Mouse (Mus musculus) ES-CJ7 (cell line): ENCODE data around the gene Prss16.

Experiments used
- DNase-seq: peaks from one replicate; pipeline ENCODE4 v3.0.0; 2011; ENCODE audit warnings: low read depth, low spot score

The Prss16 gene

DNA sequence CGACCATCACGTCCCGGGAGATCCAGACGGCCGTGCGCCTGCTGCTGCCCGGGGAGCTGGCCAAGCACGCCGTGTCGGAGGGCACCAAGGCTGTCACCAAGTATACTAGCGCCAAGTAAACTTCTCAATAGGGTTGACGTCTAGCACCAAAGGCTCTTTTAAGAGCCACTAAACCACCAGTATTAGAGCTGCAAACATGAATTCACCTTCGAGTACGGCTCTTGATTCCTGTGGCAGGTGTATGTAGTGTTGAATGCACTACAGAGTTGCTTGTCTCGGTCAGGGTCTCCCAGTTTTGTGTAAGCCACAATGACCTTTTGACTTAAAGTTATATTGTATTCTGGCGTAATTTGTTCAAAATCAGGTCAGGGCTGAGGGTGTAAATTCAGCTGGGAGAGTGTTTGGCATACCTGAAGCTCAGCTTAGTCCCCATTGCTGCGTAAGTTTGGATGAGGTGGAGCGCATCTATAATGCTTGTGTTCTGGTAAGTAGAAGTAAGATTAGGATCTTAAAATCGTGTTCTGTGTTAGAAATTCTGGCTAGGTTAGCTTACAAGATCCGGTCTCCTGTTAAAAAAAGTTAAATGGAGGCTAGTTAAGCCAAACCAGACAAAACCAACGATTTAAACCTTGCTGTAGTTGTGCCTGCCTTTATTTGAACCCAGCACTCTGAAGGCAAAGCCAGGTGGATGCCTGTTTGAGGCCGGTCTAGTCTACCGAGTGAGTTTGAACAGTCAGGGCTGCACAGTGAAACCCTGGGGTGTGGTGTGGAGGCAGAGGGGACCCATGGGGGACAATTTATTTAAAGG lies 26.8 kb upstream of the Prss16 start:
- peak; percentile 82 for DNase-seq

DNA sequence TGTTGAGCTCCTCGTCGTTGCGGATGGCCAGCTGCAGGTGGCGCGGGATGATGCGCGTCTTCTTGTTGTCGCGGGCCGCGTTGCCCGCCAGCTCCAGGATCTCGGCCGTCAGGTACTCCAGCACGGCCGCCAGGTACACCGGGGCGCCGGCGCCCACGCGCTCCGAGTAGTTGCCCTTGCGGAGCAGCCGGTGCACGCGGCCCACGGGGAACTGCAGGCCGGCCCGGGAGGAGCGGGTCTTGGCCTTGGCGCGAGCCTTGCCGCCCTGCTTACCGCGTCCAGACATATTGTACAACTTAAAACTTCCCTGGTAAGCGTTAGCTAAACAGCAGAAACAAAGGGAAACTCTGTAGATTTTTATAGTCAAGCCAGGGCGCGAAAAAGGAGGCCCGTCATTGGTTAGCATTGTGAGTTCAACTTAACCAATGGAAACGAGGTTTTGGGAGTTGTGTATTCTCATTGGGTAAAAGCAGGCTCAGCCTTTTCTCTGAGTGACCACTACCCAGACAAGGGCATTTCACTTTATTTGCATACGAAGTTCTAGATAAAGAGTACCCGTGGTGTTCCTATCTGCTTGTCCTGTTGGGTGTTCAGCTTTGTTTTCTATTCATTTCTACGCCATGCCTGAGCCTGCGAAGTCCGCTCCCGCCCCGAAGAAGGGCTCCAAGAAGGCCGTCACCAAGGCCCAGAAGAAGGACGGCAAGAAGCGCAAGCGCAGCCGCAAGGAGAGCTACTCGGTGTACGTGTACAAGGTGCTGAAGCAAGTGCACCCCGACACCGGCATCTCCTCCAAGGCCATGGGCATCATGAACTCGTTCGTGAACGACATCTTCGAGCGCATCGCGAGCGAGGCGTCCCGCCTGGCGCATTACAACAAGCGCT lies 26.0 kb upstream of the Prss16 start, which contains the start of the genes Hist1h2ah and Hist1h2bk:
Gene Hist1h2ah (minus strand): TSS at position 302 of the 882 bp plus-strand sequence.
Gene Hist1h2bk (plus strand): TSS at position 604 of the 882 bp plus-strand sequence.
- DNase-seq: peak; percentile 99

- DNase-seq: peak; percentile 65
These were observed 25.1 kb upstream of the Prss16 start for GRCm38 (mm10) chr13:22034443-22035266.

DNA sequence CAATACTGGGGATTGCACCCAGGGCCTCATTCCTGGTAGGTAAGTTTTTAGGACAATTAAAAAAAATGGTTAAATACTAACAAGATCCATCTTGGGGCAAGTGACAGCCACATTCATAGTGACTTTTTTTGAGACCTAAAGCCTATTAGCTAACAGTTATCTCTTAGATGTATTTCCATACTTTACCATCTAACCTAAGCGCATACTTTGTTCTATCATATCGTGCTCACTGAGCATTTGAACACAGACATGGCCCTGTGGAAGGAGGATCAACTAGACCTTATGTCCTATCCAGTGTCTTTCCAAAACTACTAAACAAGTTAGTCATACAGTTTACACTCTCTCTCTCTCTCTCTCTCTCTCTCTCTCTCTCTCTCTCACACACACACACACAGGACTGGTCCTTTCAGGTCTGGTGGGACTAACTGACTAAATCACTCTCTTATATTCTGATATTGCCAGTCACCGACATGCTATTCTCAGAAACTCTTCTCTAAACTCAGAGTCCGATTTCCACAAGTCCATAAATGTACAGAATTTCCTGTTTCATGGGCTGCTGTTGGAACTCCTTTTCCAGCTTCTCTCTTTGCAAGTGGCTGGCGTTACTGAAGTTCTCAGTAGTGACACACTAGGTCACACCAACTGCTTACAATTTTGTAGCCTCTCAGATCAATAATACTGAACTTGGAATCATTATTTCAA lies 24.4 kb upstream of the Prss16 start:
- peak; percentile 27 for DNase-seq

GRCm38 (mm10) chr13:22030493-22030892 lies 21.0 kb upstream of the Prss16 start:
- no peak for DNase-seq

- DNase-seq: peak; percentile 86
These were observed 20.4 kb upstream of the Prss16 start for GRCm38 (mm10) chr13:22029928-22030327.

DNA sequence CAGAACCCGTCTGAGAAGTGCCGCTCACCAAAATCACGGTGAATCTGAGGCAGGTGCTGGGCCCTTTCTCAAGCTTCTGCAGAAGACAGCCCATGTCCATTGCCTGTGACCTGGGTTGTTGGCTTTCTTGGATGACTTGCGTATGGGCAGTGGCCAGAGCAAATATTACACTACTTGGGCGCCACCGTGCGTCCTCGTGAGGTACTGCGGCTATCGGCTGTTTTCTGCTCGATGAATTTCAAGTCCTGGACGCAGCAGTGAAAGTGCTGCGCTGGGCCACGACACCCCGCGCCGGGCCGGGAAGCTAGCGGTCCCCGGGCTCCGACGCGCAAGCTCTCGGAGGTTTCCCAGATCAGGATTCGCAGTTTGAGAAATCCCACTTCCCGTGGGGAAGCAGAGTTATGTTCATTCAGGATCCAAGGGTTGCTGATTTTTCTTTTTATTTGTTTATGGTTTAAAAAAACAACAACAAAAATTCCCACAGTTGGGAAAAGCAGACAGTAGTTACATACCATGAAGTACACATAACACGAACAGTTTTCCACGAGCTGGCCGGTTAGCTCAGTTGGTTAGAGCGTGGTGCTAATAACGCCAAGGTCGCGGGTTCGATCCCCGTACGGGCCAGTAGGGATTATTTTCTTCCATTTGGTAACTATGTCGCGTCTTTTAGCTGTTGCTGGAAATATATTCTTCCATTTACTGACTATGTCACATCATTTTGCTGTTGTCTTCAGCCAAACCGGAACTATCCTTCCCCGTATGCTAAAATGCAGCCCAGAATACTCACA lies 19.3 kb upstream of the Prss16 start:
- DNase-seq: peak; percentile 95

DNA sequence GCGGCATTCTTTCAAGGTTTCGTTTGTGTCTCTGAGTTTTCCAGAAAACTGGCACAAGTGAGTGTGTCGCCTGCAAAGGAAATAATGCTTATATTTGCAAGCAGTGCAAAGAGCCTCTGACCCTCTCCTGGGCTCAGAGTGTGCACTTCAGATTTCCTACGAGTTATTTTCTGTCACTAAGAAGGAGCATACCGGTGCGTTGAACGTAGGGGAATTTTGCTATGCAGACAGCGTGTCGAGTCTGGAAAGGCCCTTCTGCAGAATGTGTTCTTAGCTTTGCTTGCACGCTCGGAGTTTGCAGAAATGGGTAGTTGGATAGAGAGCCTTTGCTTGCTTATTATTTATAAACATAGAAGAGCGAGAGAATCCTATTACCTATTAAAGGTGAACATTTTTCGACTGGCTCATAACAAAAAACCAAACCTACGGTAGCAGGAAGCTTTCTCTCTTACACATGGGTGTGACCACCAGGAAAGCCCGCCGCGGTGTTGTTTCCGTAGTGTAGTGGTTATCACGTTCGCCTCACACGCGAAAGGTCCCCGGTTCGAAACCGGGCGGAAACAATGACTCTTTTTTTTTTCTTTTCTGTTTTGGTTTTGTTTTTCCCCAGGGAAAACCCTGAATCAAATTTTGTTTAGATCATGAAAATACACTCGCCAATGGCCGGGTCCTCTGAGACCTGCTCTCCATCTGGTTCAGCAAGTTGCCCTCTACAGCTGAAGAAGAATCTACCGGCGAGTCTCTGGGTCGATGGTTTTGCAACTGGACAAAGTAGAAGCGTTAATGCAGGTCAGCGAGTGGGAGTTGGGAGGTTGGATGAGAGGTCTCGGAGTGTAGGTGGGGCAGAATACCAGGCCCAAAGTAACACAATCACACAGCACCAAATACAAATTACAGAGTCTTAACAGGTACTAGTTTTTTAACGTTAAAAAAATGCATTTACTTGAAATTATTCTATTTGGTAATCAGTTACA lies 16.8 kb upstream of the Prss16 start:
- DNase-seq: peak; percentile 78

- DNase-seq: peak; percentile 95
These were observed 12.7 kb upstream of the Prss16 start for GRCm38 (mm10) chr13:22022241-22022640.

- no peak for DNase-seq
These were observed 12.0 kb upstream of the Prss16 start for GRCm38 (mm10) chr13:22021581-22021980.

DNA sequence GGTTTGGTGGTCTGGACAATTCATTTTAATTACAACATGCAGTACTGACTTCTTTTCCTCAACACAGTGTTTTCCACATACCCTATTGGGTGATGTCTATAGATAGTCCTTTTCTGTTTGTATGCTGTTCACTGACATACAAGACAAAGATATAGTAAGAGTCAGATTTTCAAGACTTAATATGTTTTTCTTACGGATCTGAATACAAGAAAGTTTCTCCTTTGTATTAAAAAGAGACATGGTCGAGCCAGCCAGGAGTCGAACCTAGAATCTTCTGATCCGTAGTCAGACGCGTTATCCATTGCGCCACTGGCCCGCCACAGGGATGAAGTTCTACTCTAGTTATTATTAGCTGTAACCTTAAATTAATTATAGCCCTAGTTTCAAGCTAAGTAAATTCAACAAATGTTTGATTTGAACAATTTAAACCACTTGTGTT lies 11.4 kb upstream of the Prss16 start:
- DNase-seq: peak; percentile 75

GRCm38 (mm10) chr13:22019934-22020835 lies 10.6 kb upstream of the Prss16 start:
- DNase-seq: no peak

DNA sequence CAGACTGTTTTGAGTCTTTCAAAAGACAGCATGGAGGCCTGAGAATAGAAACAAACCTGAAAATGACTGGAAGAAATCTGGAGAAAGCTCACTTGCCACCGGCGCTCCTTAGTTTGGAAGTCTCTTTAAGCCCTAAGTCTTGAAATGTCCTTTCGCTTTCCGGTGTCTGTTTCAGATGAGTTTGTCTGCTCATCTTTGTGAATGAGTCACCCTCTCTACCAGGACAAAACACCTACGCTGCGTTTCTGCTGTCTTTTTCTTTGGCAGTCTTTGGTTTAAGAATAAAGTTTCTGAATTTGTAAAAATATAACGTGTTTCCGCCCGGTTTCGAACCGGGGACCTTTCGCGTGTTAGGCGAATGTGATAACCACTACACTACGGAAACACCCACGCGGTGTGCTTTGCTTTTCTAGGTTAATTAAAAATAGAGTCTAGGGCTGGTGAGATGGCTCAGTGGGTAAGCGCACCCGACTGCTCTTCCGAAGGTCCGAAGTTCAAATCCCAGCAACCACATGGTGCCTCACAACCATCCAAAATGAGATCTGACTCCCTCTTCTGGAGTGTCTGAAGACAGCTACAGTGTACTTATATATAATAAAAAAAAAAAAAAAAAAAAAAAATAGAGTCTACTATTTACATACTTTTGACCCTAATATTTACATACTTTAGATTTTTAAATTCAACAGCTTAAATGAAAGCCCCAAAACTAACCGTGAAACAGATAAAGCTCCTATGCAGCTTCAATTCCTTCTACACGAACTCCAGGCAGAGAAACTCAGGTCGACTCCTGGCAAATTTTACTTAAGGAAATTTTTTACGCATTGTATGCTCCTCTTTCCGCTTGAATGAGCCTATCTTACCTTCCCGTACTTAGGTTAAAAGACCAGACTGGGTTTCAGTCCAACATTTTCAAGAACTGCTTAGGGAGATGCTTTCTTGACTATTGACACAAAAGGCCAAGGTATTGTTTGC lies 6.2 kb upstream of the Prss16 start:
- peak; percentile 91 for DNase-seq

DNA sequence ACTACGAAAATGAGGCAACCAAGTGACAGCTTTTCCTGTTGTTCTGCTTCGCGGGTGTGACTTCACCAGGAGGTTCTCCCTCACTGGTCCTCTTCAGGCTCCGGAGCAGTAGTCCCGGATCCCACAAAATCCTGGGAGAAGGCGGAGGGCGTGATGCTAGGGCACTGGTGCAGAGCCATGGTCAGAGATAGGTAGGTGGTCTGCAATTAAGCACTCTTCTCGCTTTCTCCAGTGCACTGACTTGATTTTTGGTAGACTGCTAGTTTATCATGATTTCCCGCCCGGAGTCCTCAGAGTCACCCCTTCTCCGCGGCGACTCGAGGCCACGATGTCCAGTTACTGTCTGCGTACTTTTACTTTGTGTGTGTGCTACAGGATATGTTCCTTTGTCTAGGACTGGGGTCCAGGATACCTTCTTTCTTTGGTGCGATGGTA lies 4.9 kb upstream of the Prss16 start:
- DNase-seq: no peak

DNA sequence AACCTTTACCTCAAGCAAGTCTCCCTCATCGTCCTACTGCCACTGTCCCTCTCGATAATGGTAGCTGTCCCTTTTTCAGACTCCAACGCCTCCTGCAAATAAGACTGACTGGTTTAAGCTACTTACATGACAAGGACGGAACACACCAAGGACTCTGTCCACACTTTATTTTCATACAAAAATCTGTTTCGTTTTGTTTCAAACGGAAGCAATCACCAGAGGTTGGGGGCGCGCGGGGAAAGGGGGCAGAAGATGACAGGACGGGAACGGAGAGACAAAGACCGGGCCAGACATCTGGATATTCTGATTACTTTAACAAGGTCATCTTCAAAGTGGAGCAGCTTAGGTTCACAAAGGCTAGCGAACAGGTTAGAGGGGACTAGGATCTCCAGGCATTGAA lies 4.2 kb upstream of the Prss16 start:
- no peak for DNase-seq

DNA sequence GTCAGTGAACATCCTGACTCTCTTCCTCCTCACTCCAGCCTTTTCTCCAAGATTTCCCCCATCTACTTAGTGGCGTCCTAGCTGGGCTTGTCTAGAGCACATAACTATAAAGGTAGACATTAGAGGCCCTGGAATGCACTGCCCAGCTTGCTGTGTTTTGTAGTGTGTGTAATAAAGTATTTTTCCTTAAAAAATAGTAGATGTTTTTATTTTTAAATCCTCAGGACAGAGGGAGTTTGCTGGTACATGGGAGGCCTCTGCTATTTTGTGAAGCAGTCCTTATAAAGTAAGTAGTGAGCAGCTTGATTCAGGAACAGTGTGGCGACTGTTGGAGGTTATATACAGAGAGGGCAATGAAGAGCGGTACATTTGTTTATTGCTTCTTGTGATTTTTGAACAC lies 835 bp downstream of the Prss16 start:
- DNase-seq: no peak

- DNase-seq: no peak
These were observed 1.7 kb downstream of the Prss16 start for GRCm38 (mm10) chr13:22007872-22008271.
